Mouse (Mus musculus): ENCODE data around the gene Ofcc1. TPM values are rescaled to one million over a fixed set of nuclear protein-coding genes. Genes with fewer than 3 reads are reported as not detected.

The Ofcc1 gene
- polyA plus RNA-seq (2017; shearing (Covaris generic)): not detected

- no peak for ATAC-seq
Measured at GRCm38 (mm10) chr13:40361288-40361687, at the start of gene Ofcc1. Gene Ofcc1, minus strand, starts transcription at chr13:40361450.

GRCm38 (mm10) chr13:40390120-40390519, 28.9 kb upstream of the Ofcc1 start:
- no peak for ATAC-seq

GRCm38 (mm10) chr13:40387446-40387845, 26.2 kb upstream of the Ofcc1 start:
- no peak for ATAC-seq

- ATAC-seq: no peak
Measured at GRCm38 (mm10) chr13:40384962-40385361, 23.7 kb upstream of the Ofcc1 start.

GRCm38 (mm10) chr13:40376773-40377172, 15.5 kb upstream of the Ofcc1 start:
- ATAC-seq: no peak

- ATAC-seq: no peak
Measured at GRCm38 (mm10) chr13:40366762-40367161, 5.5 kb upstream of the Ofcc1 start.

- no peak for ATAC-seq
Measured at GRCm38 (mm10) chr13:40364855-40365254, 3.6 kb upstream of the Ofcc1 start.

GRCm38 (mm10) chr13:40360692-40361091, 558 bp downstream of the Ofcc1 start:
- no peak for ATAC-seq

GRCm38 (mm10) chr13:40347045-40347444, 14.2 kb downstream of the Ofcc1 start:
- no peak for ATAC-seq

- ATAC-seq: no peak
Measured at GRCm38 (mm10) chr13:40323301-40323700, 37.9 kb downstream of the Ofcc1 start.

GRCm38 (mm10) chr13:40320814-40321525, 40.3 kb downstream of the Ofcc1 start:
- ATAC-seq: no peak

- no peak for ATAC-seq
Measured at GRCm38 (mm10) chr13:40317731-40318130, 43.5 kb downstream of the Ofcc1 start.

GRCm38 (mm10) chr13:40315158-40315792, 46.0 kb downstream of the Ofcc1 start:
- ATAC-seq: no peak

- ATAC-seq: no peak
Measured at GRCm38 (mm10) chr13:40292891-40293290, 68.4 kb downstream of the Ofcc1 start.

GRCm38 (mm10) chr13:40290846-40291245, 70.4 kb downstream of the Ofcc1 start:
- no peak for ATAC-seq

- no peak for ATAC-seq
Measured at GRCm38 (mm10) chr13:40288650-40289049, 72.6 kb downstream of the Ofcc1 start.

- ATAC-seq: no peak
Measured at GRCm38 (mm10) chr13:40287266-40288002, 73.8 kb downstream of the Ofcc1 start.

- no peak for ATAC-seq
Measured at GRCm38 (mm10) chr13:40285234-40285791, 75.9 kb downstream of the Ofcc1 start.

GRCm38 (mm10) chr13:40280616-40281015, 80.6 kb downstream of the Ofcc1 start:
- ATAC-seq: no peak

GRCm38 (mm10) chr13:40267546-40267945, 93.7 kb downstream of the Ofcc1 start:
- no peak for ATAC-seq

- no peak for ATAC-seq
Measured at GRCm38 (mm10) chr13:40263087-40263807, 98.0 kb downstream of the Ofcc1 start.

- no peak for ATAC-seq
Measured at GRCm38 (mm10) chr13:40258757-40259156, 102.5 kb downstream of the Ofcc1 start.

- ATAC-seq: no peak
Measured at GRCm38 (mm10) chr13:40243821-40244220, 117.4 kb downstream of the Ofcc1 start.

All from inflammation-experienced regulatory T-cells, adult 6 months (primary cell).